Mouse (Mus musculus) frontal cortex, adult (tissue): ENCODE measurements around the gene Megf9.

Experiments used
- ATAC-seq: cut with Nextera tagmentation; 2 replicates; pipeline ENCODE4 v1.9.2; 2017; ENCODE audit warnings: mild to moderate bottlenecking, moderate library complexity, mixed read lengths; ENCODE audit not compliant: low TSS enrichment

The Megf9 gene

GRCm38 (mm10) chr4:70523346-70523745, 11.4 kb downstream of the Megf9 start:
- ATAC-seq: no peak

GRCm38 (mm10) chr4:70521506-70522292, 13.1 kb downstream of the Megf9 start:
- ATAC-seq: peak; percentile 55

GRCm38 (mm10) chr4:70517646-70518045, 17.1 kb downstream of the Megf9 start:
- ATAC-seq: peak; percentile 92

GRCm38 (mm10) chr4:70516289-70516688, 18.5 kb downstream of the Megf9 start:
- no peak for ATAC-seq

- no peak for ATAC-seq
Observed at GRCm38 (mm10) chr4:70515514-70515913, 19.3 kb downstream of the Megf9 start.

GRCm38 (mm10) chr4:70509987-70510386, 24.8 kb downstream of the Megf9 start:
- ATAC-seq: no peak

GRCm38 (mm10) chr4:70509565-70509964, 25.2 kb downstream of the Megf9 start:
- peak; percentile 28; the same call in 1 of the 2 replicates for ATAC-seq

GRCm38 (mm10) chr4:70508207-70508606, 26.6 kb downstream of the Megf9 start:
- no peak for ATAC-seq

- ATAC-seq: peak; percentile 83
Observed at GRCm38 (mm10) chr4:70505951-70506350, 28.8 kb downstream of the Megf9 start.

GRCm38 (mm10) chr4:70503827-70504226, 31.0 kb downstream of the Megf9 start:
- ATAC-seq: no peak

- ATAC-seq: peak; percentile 90
Observed at GRCm38 (mm10) chr4:70499285-70499684, 35.5 kb downstream of the Megf9 start.

- ATAC-seq: no peak
Observed at GRCm38 (mm10) chr4:70496978-70497377, 37.8 kb downstream of the Megf9 start.

- no peak for ATAC-seq
Observed at GRCm38 (mm10) chr4:70489792-70490191, 45.0 kb downstream of the Megf9 start.

- ATAC-seq: peak; percentile 71
Observed at GRCm38 (mm10) chr4:70488415-70488814, 46.4 kb downstream of the Megf9 start.

GRCm38 (mm10) chr4:70484134-70484533, 50.7 kb downstream of the Megf9 start:
- ATAC-seq: peak; percentile 71

- ATAC-seq: no peak
Observed at GRCm38 (mm10) chr4:70481931-70482330, 52.9 kb downstream of the Megf9 start.

- ATAC-seq: peak; percentile 85
Observed at GRCm38 (mm10) chr4:70471398-70471797, 63.4 kb downstream of the Megf9 start.

- no peak for ATAC-seq
Observed at GRCm38 (mm10) chr4:70465921-70466689, 68.7 kb downstream of the Megf9 start.

GRCm38 (mm10) chr4:70463302-70463701, 71.5 kb downstream of the Megf9 start:
- ATAC-seq: peak; percentile 71

- ATAC-seq: no peak
Observed at GRCm38 (mm10) chr4:70461416-70461815, 73.4 kb downstream of the Megf9 start.

GRCm38 (mm10) chr4:70452161-70452560, 82.6 kb downstream of the Megf9 start:
- 0 out of 2 replicates have a peak, but pooled peaks have one; percentile 24 for ATAC-seq

- ATAC-seq: peak; percentile 87
Observed at GRCm38 (mm10) chr4:70451750-70452149, 83.0 kb downstream of the Megf9 start.

- no peak for ATAC-seq
Observed at GRCm38 (mm10) chr4:70449668-70450067, 85.1 kb downstream of the Megf9 start.
